Mouse (Mus musculus) CH12.LX (cell line): ENCODE measurements at regions not wholly inside any gene's neighbourhood (a gene's known extent, or its start where the extent isn't known, plus 50 kb on each side); places are given as distances from the start of the nearest gene placed in this dataset.
"Not testable (repeated sequence)": the region's sequence is repeated elsewhere in the genome, so short reads cannot be mapped to it uniquely, and the experiment has no call there.

Experiments used
- DNase-seq: peaks from one replicate; pipeline ENCODE4 v3.0.0-alpha.2; 2013; ENCODE audit errors: extremely low read depth
- H3K27ac ChIP-seq: 2 replicates; pipeline ENCODE4 v1.5.1; 2012; ENCODE audit warnings: low read depth, mild to moderate bottlenecking, control low read depth, moderate library complexity; ENCODE audit not compliant: insufficient read depth
- H3K27me3 ChIP-seq: replicated peaks from 2 replicates; pipeline ENCODE3; 2012; ENCODE audit warnings: inconsistent platforms
- H3K36me3 ChIP-seq, 2 experiments: replicated peaks in 1 of 2; 2 replicates each; pipeline versions ENCODE3 to v1.6.1; 2012; ENCODE audit warnings: inconsistent platforms in 1 of 2, low read length in 1 of 2, mild to moderate bottlenecking in 1 of 2, mixed read lengths in 1 of 2, moderate library complexity in 1 of 2; ENCODE audit not compliant: control insufficient read depth in 1 of 2, insufficient read depth in 1 of 2
- H3K4me1 ChIP-seq, 2 experiments: 2 replicates each; pipeline ENCODE4 v1.6.1; 2012; ENCODE audit warnings: inconsistent platforms in 1 of 2, moderate library complexity in 1 of 2; ENCODE audit not compliant: insufficient read depth in 2 of 2, control insufficient read depth in 1 of 2
- H3K4me2 ChIP-seq: 2 replicates; pipeline ENCODE4 v1.6.1; 2012; ENCODE audit warnings: low read depth, mild to moderate bottlenecking, control low read depth; ENCODE audit not compliant: poor library complexity, insufficient read depth, severe bottlenecking
- H3K4me3 ChIP-seq, 3 experiments: fragments of 150-350 bp in 1 of 3; sonication (generic) in 1 of 3; replicated peaks in 1 of 3; 2 replicates each; pipeline versions ENCODE3 to v1.5.1; 2011 to 2012; ENCODE audit warnings: low read depth in 2 of 3, low read length in 2 of 3, mild to moderate bottlenecking in 2 of 3, moderate library complexity in 2 of 3, control low read depth in 1 of 3, improper control_type of control experiment in 1 of 3, inconsistent platforms in 1 of 3, mixed read lengths in 1 of 3; ENCODE audit not compliant: poor library complexity in 1 of 3
- H3K79me2 ChIP-seq: replicated peaks from 2 replicates; pipeline ENCODE4 v1.6.1; 2012; ENCODE audit warnings: mild to moderate bottlenecking, moderate library complexity; ENCODE audit not compliant: control insufficient read depth, poor library complexity, insufficient read depth, severe bottlenecking; ENCODE audit errors: extremely low read depth
- H3K9ac ChIP-seq: 2 replicates; pipeline ENCODE4 v1.6.1; 2012; ENCODE audit warnings: low read depth, mild to moderate bottlenecking, control low read depth, moderate library complexity; ENCODE audit not compliant: insufficient read depth
- H3K9me3 ChIP-seq: replicated peaks from 2 replicates; pipeline ENCODE3; 2012; ENCODE audit warnings: low read length, inconsistent platforms, mixed read lengths
- CHD1 ChIP-seq: IDR thresholded peaks from 2 replicates; pipeline ENCODE4 v1.6.1; 2012; ENCODE audit warnings: low read depth, low read length, improper control_type of control experiment, inconsistent platforms
- CHD2 ChIP-seq: IDR thresholded peaks from 2 replicates; pipeline ENCODE4 v1.6.1; 2011; ENCODE audit warnings: low read length, improper control_type of control experiment
- ELF1 ChIP-seq: IDR thresholded peaks from 2 replicates; pipeline ENCODE4 v1.6.1; 2014; ENCODE audit warnings: low read depth, mild to moderate bottlenecking, inconsistent platforms, low read length, improper control_type of control experiment
- ETS1 ChIP-seq: conservative IDR thresholded peaks from 2 replicates; pipeline ENCODE4 v1.6.1; 2012; ENCODE audit warnings: low read depth, mild to moderate bottlenecking, inconsistent platforms, low read length, improper control_type of control experiment, moderate library complexity
- JUND ChIP-seq: conservative IDR thresholded peaks from 2 replicates; pipeline ENCODE4 v1.6.1; 2011; ENCODE audit warnings: low read depth, low read length, improper control_type of control experiment
- MEF2A ChIP-seq: IDR thresholded peaks from 2 replicates; pipeline ENCODE4 v1.6.1; 2014; ENCODE audit warnings: low read depth, mild to moderate bottlenecking, inconsistent platforms, low read length, improper control_type of control experiment, borderline replicate concordance
- MXI1 ChIP-seq: IDR thresholded peaks from 2 replicates; pipeline ENCODE4 v1.6.1; 2011; ENCODE audit warnings: mild to moderate bottlenecking, low read depth, low read length, improper control_type of control experiment
- MYC ChIP-seq: IDR thresholded peaks from 2 replicates; pipeline ENCODE4 v1.6.1; 2011; ENCODE audit warnings: low read depth, mild to moderate bottlenecking, improper control_type of control experiment, low read length
- RAD21 ChIP-seq: IDR thresholded peaks from 2 replicates; pipeline ENCODE4 v1.6.1; 2011; ENCODE audit warnings: low read depth, mild to moderate bottlenecking, low read length, improper control_type of control experiment, moderate library complexity
- ZC3H11A ChIP-seq: IDR thresholded peaks from 2 replicates; pipeline ENCODE4 v1.6.1; 2012; ENCODE audit warnings: low read depth, mild to moderate bottlenecking, inconsistent platforms, low read length, improper control_type of control experiment
- dilution Hi-C: fragments of 300-500 bp; cut with MboI; formaldehyde crosslinking; loops from 2 replicates; pipeline ENCODE4 v1.14.3; 2020; ENCODE audit warnings: low sequenced_read_pairs; ENCODE audit not compliant: extremely low pct_unique_long_range_greater_than_20kb, extremely low pct_ligation_motif_present
- in situ Hi-C: fragments of 300-500 bp; cut with MboI; formaldehyde crosslinking; loops from 3 replicates; pipeline ENCODE4 v1.14.3; 2019; ENCODE audit warnings: low sequenced_read_pairs, low pct_ligation_motif_present, low pct_unique_long_range_greater_than_20kb, mixed read lengths

- Histone ChIP-seq H3K4me3 (no peak overlapping the region), H3K79me2 (no peaks in the 10 kb centered on the region), H3K36me3 (no peaks in the 10 kb centered on the region), H3K27me3 (no peaks in the 10 kb centered on the region), H3K4me1 (no peaks in the 10 kb centered on the region), H3K27ac (no peak overlapping the region), H3K9me3 (no peaks in the 10 kb centered on the region), H3K4me2 (no peak overlapping the region), H3K9ac (no peak overlapping the region)
- TF ChIP-seq ETS1 (no peak), CHD2 (no peak), CHD1 (no peak), MYC (no peak), JUND (no peak), MXI1 (no peak)
- no peak for DNase-seq
- dilution Hi-C loops, result no loop called here
- in situ Hi-C loops, result loop anchor here (25.0 kb wide), 1 partner anchor 230 kb away; no protein-coding TSS in a partner anchor
Observed at GRCm38 (mm10) chrX:50657180-50657834, 183.5 kb upstream of the Stk26 start.

- DNase-seq, H3K27ac ChIP-seq, H3K27me3 ChIP-seq, H3K9ac ChIP-seq, dilution Hi-C loops, H3K4me3 ChIP-seq, H3K4me1 ChIP-seq, H3K79me2 ChIP-seq, H3K36me3 ChIP-seq, H3K4me2 ChIP-seq, H3K9me3 ChIP-seq: not testable (repeated sequence)
- in situ Hi-C loops, result loop anchor here (25.0 kb wide), 1 partner anchor 232 kb away; no protein-coding TSS in a partner anchor
Observed at GRCm38 (mm10) chrX:50655380-50655779, 185.5 kb upstream of the Stk26 start.

GRCm38 (mm10) chrX:50641347-50641746 is 199.5 kb upstream of the Stk26 start:
- H3K9me3 ChIP-seq, result no peaks in the 10 kb centered on the region
- H3K9ac ChIP-seq, result no peak overlapping the region
- H3K4me2 ChIP-seq, result no peak overlapping the region
- H3K4me1 ChIP-seq, result no peaks in the 10 kb centered on the region
- TF ChIP-seq ELF1 (no peak), MEF2A (no peak), RAD21 (no peak), MYC (no peak), ZC3H11A (no peak)
- in situ Hi-C loops (loop anchor here (25.0 kb wide), 1 partner anchor 371 kb away; the partner anchor contains the start of gene Rap2c), dilution Hi-C loops (no loop called here)
- H3K36me3 ChIP-seq, result no peaks in the 10 kb centered on the region
- H3K4me3 ChIP-seq, result no peak overlapping the region
- no peaks in the 10 kb centered on the region for H3K79me2 ChIP-seq
- DNase-seq, result no peak
- H3K27me3 ChIP-seq, result no peaks in the 10 kb centered on the region
- no peak overlapping the region for H3K27ac ChIP-seq
